Mouse (Mus musculus) CH12.LX (cell line): ENCODE data around the gene Cngb1. TPM values are rescaled to one million over a fixed set of nuclear protein-coding genes. Genes with fewer than 3 reads are reported as not detected.

ENCODE experiments used
- DNase-seq: peaks from one replicate; pipeline ENCODE4 v3.0.0-alpha.2; 2013; ENCODE audit errors: extremely low read depth
- H3K27ac ChIP-seq: 2 replicates; pipeline ENCODE4 v1.5.1; 2012; ENCODE audit warnings: low read depth, mild to moderate bottlenecking, control low read depth, moderate library complexity; ENCODE audit not compliant: insufficient read depth
- H3K27me3 ChIP-seq: replicated peaks from 2 replicates; pipeline ENCODE3; 2012; ENCODE audit warnings: inconsistent platforms
- H3K36me3 ChIP-seq, 2 experiments: replicated peaks in 1 of 2; 2 replicates each; pipeline versions ENCODE3 to v1.6.1; 2012; ENCODE audit warnings: inconsistent platforms in 1 of 2, low read length in 1 of 2, mild to moderate bottlenecking in 1 of 2, mixed read lengths in 1 of 2, moderate library complexity in 1 of 2; ENCODE audit not compliant: control insufficient read depth in 1 of 2, insufficient read depth in 1 of 2
- H3K4me1 ChIP-seq, 2 experiments: 2 replicates each; pipeline ENCODE4 v1.6.1; 2012; ENCODE audit warnings: inconsistent platforms in 1 of 2, moderate library complexity in 1 of 2; ENCODE audit not compliant: insufficient read depth in 2 of 2, control insufficient read depth in 1 of 2
- H3K4me2 ChIP-seq: 2 replicates; pipeline ENCODE4 v1.6.1; 2012; ENCODE audit warnings: low read depth, mild to moderate bottlenecking, control low read depth; ENCODE audit not compliant: poor library complexity, insufficient read depth, severe bottlenecking
- H3K4me3 ChIP-seq, 3 experiments: fragments of 150-350 bp in 1 of 3; sonication (generic) in 1 of 3; replicated peaks in 1 of 3; 2 replicates each; pipeline versions ENCODE3 to v1.5.1; 2011 to 2012; ENCODE audit warnings: low read depth in 2 of 3, low read length in 2 of 3, mild to moderate bottlenecking in 2 of 3, moderate library complexity in 2 of 3, control low read depth in 1 of 3, improper control_type of control experiment in 1 of 3, inconsistent platforms in 1 of 3, mixed read lengths in 1 of 3; ENCODE audit not compliant: poor library complexity in 1 of 3
- H3K79me2 ChIP-seq: replicated peaks from 2 replicates; pipeline ENCODE4 v1.6.1; 2012; ENCODE audit warnings: mild to moderate bottlenecking, moderate library complexity; ENCODE audit not compliant: control insufficient read depth, poor library complexity, insufficient read depth, severe bottlenecking; ENCODE audit errors: extremely low read depth
- H3K9ac ChIP-seq: 2 replicates; pipeline ENCODE4 v1.6.1; 2012; ENCODE audit warnings: low read depth, mild to moderate bottlenecking, control low read depth, moderate library complexity; ENCODE audit not compliant: insufficient read depth
- H3K9me3 ChIP-seq: replicated peaks from 2 replicates; pipeline ENCODE3; 2012; ENCODE audit warnings: low read length, inconsistent platforms, mixed read lengths
- CHD1 ChIP-seq: IDR thresholded peaks from 2 replicates; pipeline ENCODE4 v1.6.1; 2012; ENCODE audit warnings: low read depth, low read length, improper control_type of control experiment, inconsistent platforms
- CTCF ChIP-seq, 2 experiments: IDR thresholded peaks in 1 of 2; conservative IDR thresholded peaks in 1 of 2; 2 replicates each; pipeline ENCODE4 v1.5.1; 2011 to 2012; ENCODE audit warnings: low read depth in 2 of 2, low read length in 2 of 2, improper control_type of control experiment in 1 of 2, inconsistent platforms in 1 of 2, mild to moderate bottlenecking in 1 of 2, moderate library complexity in 1 of 2
- E2F4 ChIP-seq: IDR thresholded peaks from 2 replicates; pipeline ENCODE4 v1.6.1; 2011; ENCODE audit warnings: low read depth, low read length, improper control_type of control experiment; ENCODE audit not compliant: insufficient replicate concordance
- ELF1 ChIP-seq: IDR thresholded peaks from 2 replicates; pipeline ENCODE4 v1.6.1; 2014; ENCODE audit warnings: low read depth, mild to moderate bottlenecking, inconsistent platforms, low read length, improper control_type of control experiment
- ETS1 ChIP-seq: conservative IDR thresholded peaks from 2 replicates; pipeline ENCODE4 v1.6.1; 2012; ENCODE audit warnings: low read depth, mild to moderate bottlenecking, inconsistent platforms, low read length, improper control_type of control experiment, moderate library complexity
- GABPA ChIP-seq: IDR thresholded peaks from 2 replicates; pipeline ENCODE4 v1.6.1; 2012; ENCODE audit warnings: low read depth, low read length, improper control_type of control experiment, inconsistent platforms; ENCODE audit not compliant: insufficient replicate concordance
- IRF4 ChIP-seq: IDR thresholded peaks from 2 replicates; pipeline ENCODE4 v1.6.1; 2014; ENCODE audit warnings: low read depth, mild to moderate bottlenecking, inconsistent platforms, low read length, improper control_type of control experiment
- JUN ChIP-seq: IDR thresholded peaks from 2 replicates; pipeline ENCODE4 v1.6.1; 2011; ENCODE audit warnings: low read depth, mild to moderate bottlenecking, low read length, improper control_type of control experiment, moderate library complexity; ENCODE audit not compliant: insufficient read depth
- KAT2A ChIP-seq: IDR thresholded peaks from 2 replicates; pipeline ENCODE4 v1.6.1; 2012; ENCODE audit warnings: low read length, improper control_type of control experiment, inconsistent platforms; ENCODE audit not compliant: insufficient replicate concordance
- MAFK ChIP-seq: IDR thresholded peaks from 2 replicates; pipeline ENCODE4 v1.6.1; 2011; ENCODE audit warnings: low read length, improper control_type of control experiment; ENCODE audit not compliant: insufficient replicate concordance
- MAX ChIP-seq: IDR thresholded peaks from 2 replicates; pipeline ENCODE4 v1.6.1; 2011; ENCODE audit warnings: low read length, improper control_type of control experiment
- MXI1 ChIP-seq: IDR thresholded peaks from 2 replicates; pipeline ENCODE4 v1.6.1; 2011; ENCODE audit warnings: mild to moderate bottlenecking, low read depth, low read length, improper control_type of control experiment
- PAX5 ChIP-seq: IDR thresholded peaks from 2 replicates; pipeline ENCODE4 v1.6.1; 2012; ENCODE audit warnings: low read length, inconsistent platforms, mixed read lengths
- RCOR1 ChIP-seq: conservative IDR thresholded peaks from 2 replicates; pipeline ENCODE4 v1.6.1; 2012; ENCODE audit warnings: low read depth, mild to moderate bottlenecking, inconsistent platforms, low read length, improper control_type of control experiment
- SMC3 ChIP-seq: IDR thresholded peaks from 2 replicates; pipeline ENCODE4 v1.6.1; 2011; ENCODE audit warnings: low read depth, low read length, improper control_type of control experiment
- TBP ChIP-seq: conservative IDR thresholded peaks from 2 replicates; pipeline ENCODE4 v1.6.1; 2011; ENCODE audit warnings: low read depth, low read length, improper control_type of control experiment
- TCF12 ChIP-seq: IDR thresholded peaks from 2 replicates; pipeline ENCODE4 v1.6.1; 2014; ENCODE audit warnings: low read depth, mild to moderate bottlenecking, inconsistent platforms, low read length, improper control_type of control experiment
- UBTF ChIP-seq: IDR thresholded peaks from 2 replicates; pipeline ENCODE4 v1.6.1; 2012; ENCODE audit warnings: low read depth, mild to moderate bottlenecking, inconsistent platforms, low read length, improper control_type of control experiment, moderate library complexity
- USF1 ChIP-seq: IDR thresholded peaks from 2 replicates; pipeline ENCODE4 v1.6.1; 2014; ENCODE audit warnings: low read depth, mild to moderate bottlenecking, inconsistent platforms, low read length, improper control_type of control experiment
- ZC3H11A ChIP-seq: IDR thresholded peaks from 2 replicates; pipeline ENCODE4 v1.6.1; 2012; ENCODE audit warnings: low read depth, mild to moderate bottlenecking, inconsistent platforms, low read length, improper control_type of control experiment
- ZKSCAN1 ChIP-seq: IDR thresholded peaks from 2 replicates; pipeline ENCODE4 v1.6.1; 2012; ENCODE audit warnings: low read depth, inconsistent platforms, low read length, improper control_type of control experiment, borderline replicate concordance
- ZMIZ1 ChIP-seq: IDR thresholded peaks from 2 replicates; pipeline ENCODE4 v1.6.1; 2012; ENCODE audit warnings: low read depth, mild to moderate bottlenecking, inconsistent platforms, low read length, improper control_type of control experiment
- dilution Hi-C: fragments of 300-500 bp; cut with MboI; formaldehyde crosslinking; loops from 2 replicates; pipeline ENCODE4 v1.14.3; 2020; ENCODE audit warnings: low sequenced_read_pairs; ENCODE audit not compliant: extremely low pct_unique_long_range_greater_than_20kb, extremely low pct_ligation_motif_present
- in situ Hi-C: fragments of 300-500 bp; cut with MboI; formaldehyde crosslinking; loops from 3 replicates; pipeline ENCODE4 v1.14.3; 2019; ENCODE audit warnings: low sequenced_read_pairs, low pct_ligation_motif_present, low pct_unique_long_range_greater_than_20kb, mixed read lengths
- polyA plus RNA-seq: library from polyadenylated mRNA; unstranded; fragments of >175 nt; gene quantifications from 2 replicates; pipeline ENCODE4 v1.2.1, GENCODE M21; 2012; ENCODE audit warnings: low read depth; ENCODE audit not compliant: insufficient read length
- total RNA-seq, 2 experiments: library from RNA; depleted of rRNA; stranded (reverse); fragments of 300-350 nt in 1 of 2; fragments of >200 nt in 1 of 2; gene quantifications; 2 replicates each; pipeline ENCODE4 v1.2.3; 2012 to 2014

Gene Cngb1
- total RNA-seq (2012; rRNA removed) (not detected in 2 replicates), total RNA-seq (2014; rRNA removed) (not detected in 2 replicates), polyA plus RNA-seq (not detected in 2 replicates)

DNA sequence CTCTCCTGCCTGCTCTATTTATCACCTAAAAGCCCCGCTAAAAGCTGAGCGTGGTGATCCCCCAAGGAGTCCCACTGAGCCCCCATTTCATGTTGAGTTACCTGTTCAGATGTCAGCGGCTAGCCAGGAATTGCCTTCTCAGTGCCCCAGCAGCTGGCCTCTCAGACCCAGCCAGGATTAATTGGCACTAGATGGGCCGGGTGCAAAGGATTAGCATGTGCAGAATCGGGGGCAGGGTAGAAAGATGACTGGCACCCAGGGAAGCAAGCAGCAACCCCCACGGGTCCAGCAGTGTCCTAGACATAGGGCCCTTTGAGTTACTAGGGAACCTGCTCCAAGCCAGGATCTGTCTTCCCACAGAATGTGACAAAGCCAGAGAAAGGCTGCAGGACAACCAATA lies at the start of gene Cngb1:
Gene Cngb1, minus strand, starts transcription at position 155 of the 400 bp plus-strand sequence.
- Histone ChIP-seq H3K36me3 (no peaks in the 10 kb centered on the region), H3K9ac (no peak within 1 kb of the TSS), H3K27ac (no peak within 1 kb of the TSS), H3K4me3 (no peak within 1 kb of the TSS), H3K4me2 (no peak within 1 kb of the TSS), H3K9me3 (no peaks in the 10 kb centered on the region), H3K79me2 (no peaks in the 10 kb centered on the region), H3K4me1 (no peaks in the 10 kb centered on the region), H3K27me3 (peaks cover 59% of the 10 kb centered on the region)
- no peak for DNase-seq
- dilution Hi-C loops, result no loop called here
- no peak for TF ChIP-seq ELF1
- TF ChIP-seq MXI1, result no peak
- no peak for TF ChIP-seq KAT2A
- TF ChIP-seq MAFK, result no peak
- TF ChIP-seq TBP, result no peak
- TF ChIP-seq ZMIZ1, result no peak
- no peak for TF ChIP-seq CHD1
- TF ChIP-seq JUN, result no peak
- TF ChIP-seq SMC3, result no peak
- no peak for TF ChIP-seq IRF4
- TF ChIP-seq UBTF, result no peak
- TF ChIP-seq ETS1, result no peak
- no peak for TF ChIP-seq ZKSCAN1
- TF ChIP-seq PAX5, result no peak
- no peak for TF ChIP-seq USF1
- no peak for TF ChIP-seq CTCF (conservative IDR thresholded peaks at IDR 0.05 in 1 of 2, IDR thresholded peaks at IDR 0.05 in 1 of 2; ENCODE audit: low read depth in 2 of 2, low read length in 2 of 2)
- no peak for TF ChIP-seq ZC3H11A
- in situ Hi-C loops, result loop anchor here (10.0 kb wide), 1 partner anchor 52 kb away; no protein-coding TSS in a partner anchor

DNA sequence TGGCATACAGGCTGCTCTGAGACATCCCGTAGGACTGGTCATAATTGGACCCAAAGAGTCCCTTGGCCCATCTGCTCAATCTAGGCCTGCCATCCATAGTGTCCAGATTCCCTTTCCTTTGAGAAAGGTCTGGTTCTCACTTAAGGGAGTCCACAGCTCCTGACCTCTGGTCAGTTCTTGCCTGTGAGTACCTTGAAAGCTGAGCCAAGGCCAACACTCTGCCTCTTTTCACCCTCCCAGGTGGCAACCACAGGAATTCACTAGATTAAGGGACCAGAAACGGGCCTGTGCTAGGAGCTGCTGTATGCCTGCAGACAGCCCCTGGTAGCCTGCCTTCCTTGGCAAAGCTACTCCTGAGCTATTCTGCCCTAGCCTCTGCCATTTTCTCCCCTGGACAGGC lies 48.2 kb upstream of the Cngb1 start:
- Histone ChIP-seq H3K9me3 (peaks cover 8% of the 10 kb centered on the region), H3K27me3 (no peaks in the 10 kb centered on the region), H3K36me3 (no peaks in the 10 kb centered on the region), H3K4me3 (no peak overlapping the region), H3K79me2 (no peaks in the 10 kb centered on the region), H3K9ac (no peak overlapping the region), H3K4me1 (peaks cover 6 to 15% of the 10 kb centered on the region in 2 experiments), H3K27ac (no peak overlapping the region)
- DNase-seq, result no peak
- in situ Hi-C loops, result no loop called here
- TF ChIP-seq E2F4 (no peak), MAX (no peak), MAFK (no peak), SMC3 (no peak), TCF12 (no peak), JUN (no peak), PAX5 (no peak), IRF4 (no peak), ZC3H11A (no peak), RCOR1 (no peak), GABPA (no peak)
- TF ChIP-seq, all 38 proteins: peak for 0
- dilution Hi-C loops, result no loop called here
- no peak overlapping the region for H3K4me2 ChIP-seq
